Mouse (Mus musculus) T-cell, adult 66 days (primary cell): ENCODE data around the gene Krtap20-2. TPM values are rescaled to one million over a fixed set of nuclear protein-coding genes. Genes with fewer than 3 reads are reported as not detected.

Source experiments
- total RNA-seq, 2 experiments: library from RNA; stranded (reverse); gene quantifications; 3 replicates in 1 of 2; 4 replicates in 1 of 2; pipeline ENCODE4 v1.2.4; 2023

The Krtap20-2 gene
- total RNA-seq, result not detected

GRCm38 (mm10) chr16:89205561-89205960 is at the start of gene Krtap20-2:
TSS of gene Krtap20-2 (plus strand) at chr16:89205861.

GRCm38 (mm10) chr16:89157652-89158051 is 48.0 kb upstream of the Krtap20-2 start, which contains the start of gene Gm9789:
TSS of gene Gm9789 (plus strand) at chr16:89157952.

GRCm38 (mm10) chr16:89169190-89169589 is 36.5 kb upstream of the Krtap20-2 start, which contains the start of gene Gm7735:
TSS of gene Gm7735 (plus strand) at chr16:89169490.

GRCm38 (mm10) chr16:89174435-89174834 is 31.2 kb upstream of the Krtap20-2 start, which contains the start of gene 1110057P08Rik:
TSS of gene 1110057P08Rik (plus strand) at chr16:89174735.

Other genes starting within 250 kb of the Krtap20-2 start
- not detected for gene Krtap16-3, start 243.0 kb upstream of the Krtap20-2 start, total RNA-seq
- gene Krtap22-2, start 195.1 kb upstream of the Krtap20-2 start, total RNA-seq, result not detected
- not detected for gene Gm10229, start 190.6 kb upstream of the Krtap20-2 start, total RNA-seq
- not detected for gene Krtap6-1, start 174.2 kb upstream of the Krtap20-2 start, total RNA-seq
- not detected for gene Gm10228, start 164.4 kb upstream of the Krtap20-2 start, total RNA-seq
- gene Krtap6-5, start 158.0 kb upstream of the Krtap20-2 start, total RNA-seq, result not detected
- not detected for gene 1110025L11Rik, start 141.9 kb upstream of the Krtap20-2 start, total RNA-seq
- not detected for gene Krtap6-3, start 121.8 kb upstream of the Krtap20-2 start, total RNA-seq
- gene Gm6358, start 65.0 kb upstream of the Krtap20-2 start, total RNA-seq, result not detected
- not detected for gene Gm10061, start 54.8 kb upstream of the Krtap20-2 start, total RNA-seq
- gene Gm9789, start 47.9 kb upstream of the Krtap20-2 start, total RNA-seq, result not detected
- gene Gm7735, start 36.4 kb upstream of the Krtap20-2 start, total RNA-seq, result not detected
- gene 1110057P08Rik, start 31.1 kb upstream of the Krtap20-2 start, total RNA-seq, result not detected
- gene Krtap21-1, start 198.0 kb downstream of the Krtap20-2 start, total RNA-seq, result not detected
- gene Krtap6-2, start 214.2 kb downstream of the Krtap20-2 start, total RNA-seq, result not detected